Mouse (Mus musculus): Measurements from ENCODE around the gene Spsb2. TPM values are rescaled to one million over a fixed set of nuclear protein-coding genes. Genes with fewer than 3 reads are reported as not detected.
"Not testable (repeated sequence)": the region's sequence is repeated elsewhere in the genome, so short reads cannot be mapped to it uniquely, and the experiment has no call there.

Gene Spsb2
- polyA plus RNA-seq, 1 experiment, result 31.4 TPM

- Histone ChIP-seq H3K4me1 (ENCODE audit: control insufficient read depth, insufficient read depth, low read length) (peaks cover 16% of the 10 kb centered on the region), H3K27ac (ENCODE audit: insufficient read depth, low read depth, low read length) (peak overlapping the region; percentile 84), H3K4me3 (ENCODE audit: insufficient read depth, low read length) (peak overlapping the region; percentile 75)
- no peak for TF ChIP-seq POLR2A (IDR thresholded peaks at IDR 0.05; ENCODE audit: borderline replicate concordance, low read depth, low read length)
- no peak for TF ChIP-seq CTCF (IDR thresholded peaks at IDR 0.05; ENCODE audit: low read depth, low read length)
Measured at GRCm38 (mm10) chr6:124829799-124830700, 21.6 kb downstream of the Spsb2 start.

- peaks cover 27% of the 10 kb centered on the region for H3K4me1 ChIP-seq (ENCODE audit: control insufficient read depth, insufficient read depth, low read length)
- H3K27ac ChIP-seq (ENCODE audit: insufficient read depth, low read depth, low read length); H3K4me3 ChIP-seq (ENCODE audit: insufficient read depth, low read length): not testable (repeated sequence)
Measured at GRCm38 (mm10) chr6:124831199-124831598, 22.7 kb downstream of the Spsb2 start.

DNA sequence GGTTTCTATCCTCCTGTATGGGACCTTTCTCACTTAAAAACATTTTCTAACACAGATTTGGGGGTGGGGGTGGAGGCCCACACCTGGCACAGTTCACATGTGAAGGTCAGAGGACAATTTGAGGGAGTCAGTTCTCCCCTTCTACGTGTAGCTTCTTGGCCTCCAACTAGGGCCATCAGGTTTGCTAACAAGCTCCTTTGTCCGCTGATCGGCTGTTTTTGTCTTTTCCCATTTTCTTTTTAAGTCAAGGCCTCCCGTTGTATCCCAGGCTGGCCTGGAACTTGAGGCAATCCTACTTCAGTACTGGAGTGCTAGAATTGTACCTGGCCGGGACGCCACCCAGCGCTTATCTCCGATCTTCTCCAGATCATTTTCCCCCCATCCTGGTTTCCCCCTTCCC is 23.2 kb downstream of the Spsb2 start:
- no peak for TF ChIP-seq CTCF (IDR thresholded peaks at IDR 0.05; ENCODE audit: low read depth, low read length)
- no peak for TF ChIP-seq POLR2A (IDR thresholded peaks at IDR 0.05; ENCODE audit: borderline replicate concordance, low read depth, low read length)
- no peak overlapping the region for H3K27ac ChIP-seq (ENCODE audit: insufficient read depth, low read depth, low read length)
- no peak overlapping the region for H3K4me3 ChIP-seq (ENCODE audit: insufficient read depth, low read length)
- peaks cover 32% of the 10 kb centered on the region for H3K4me1 ChIP-seq (ENCODE audit: control insufficient read depth, insufficient read depth, low read length)

DNA sequence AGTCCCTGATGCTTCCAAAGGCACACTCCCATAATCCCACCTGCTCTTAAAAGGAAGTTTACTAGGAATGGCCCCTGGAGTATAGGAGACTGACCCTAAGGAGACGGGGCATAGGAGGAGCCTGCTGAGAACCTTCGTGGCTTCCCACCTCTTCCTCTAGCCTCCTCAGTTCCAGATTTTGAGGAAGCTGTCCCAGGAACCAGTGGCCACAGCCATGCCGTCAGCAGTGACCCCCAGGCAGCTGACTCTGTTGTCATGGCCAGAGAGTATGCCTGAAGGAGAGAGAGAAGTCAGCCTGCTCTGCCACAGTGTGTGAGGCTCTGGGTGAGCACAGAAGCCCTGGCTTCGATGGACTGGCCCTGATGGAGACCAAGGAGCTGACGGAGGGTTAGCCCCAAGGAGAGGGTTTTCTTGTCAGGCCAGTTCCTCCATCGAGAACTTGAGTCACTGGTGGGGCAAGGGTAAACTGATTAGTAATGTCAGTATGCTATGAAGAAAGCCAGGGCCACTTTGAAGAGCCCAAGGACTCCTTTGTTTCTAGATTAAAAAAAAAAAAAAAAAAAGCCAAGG is 26.1 kb downstream of the Spsb2 start:
- Histone ChIP-seq H3K4me1 (ENCODE audit: control insufficient read depth, insufficient read depth, low read length) (peaks cover 31% of the 10 kb centered on the region), H3K27ac (ENCODE audit: insufficient read depth, low read depth, low read length) (peak overlapping the region; percentile 91)

DNA sequence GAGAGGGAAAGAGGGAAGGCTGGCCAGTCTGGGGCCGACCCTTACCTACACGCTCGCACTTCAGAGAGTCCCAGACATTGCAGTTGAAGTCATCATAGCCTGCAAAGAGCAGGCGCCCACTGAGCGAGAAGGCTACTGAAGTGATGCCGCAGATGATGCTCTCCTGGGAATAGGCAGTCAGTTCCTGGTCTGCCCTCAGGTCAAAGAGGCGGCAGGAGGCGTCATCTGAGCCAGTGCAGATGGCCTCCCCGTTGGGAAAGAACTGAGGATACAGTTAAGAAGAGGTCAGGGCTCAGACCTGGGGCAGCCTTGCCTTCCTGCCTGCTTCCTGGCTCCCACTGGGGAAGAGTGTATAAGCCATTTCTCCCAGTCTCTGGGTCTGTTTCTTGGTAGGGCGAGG is 27.1 kb downstream of the Spsb2 start:
- Histone ChIP-seq H3K4me1 (ENCODE audit: control insufficient read depth, insufficient read depth, low read length) (peaks cover 37% of the 10 kb centered on the region), H3K27ac (ENCODE audit: insufficient read depth, low read depth, low read length) (peak overlapping the region; percentile 91; the same call in 1 of the 2 replicates), H3K4me3 (ENCODE audit: insufficient read depth, low read length) (no peak overlapping the region)
- TF ChIP-seq CTCF (IDR thresholded peaks at IDR 0.05; ENCODE audit: low read depth, low read length) (no peak), POLR2A (IDR thresholded peaks at IDR 0.05; ENCODE audit: borderline replicate concordance, low read depth, low read length) (no peak)

More for the DNA sequence above, 26.1 kb downstream of the Spsb2 start:
- TF ChIP-seq CTCF (IDR thresholded peaks at IDR 0.05; ENCODE audit: low read depth, low read length) (no peak), POLR2A (IDR thresholded peaks at IDR 0.05; ENCODE audit: borderline replicate concordance, low read depth, low read length) (0 out of 2 replicates have a peak, but pooled peaks have one; percentile 24)
- H3K4me3 ChIP-seq (ENCODE audit: insufficient read depth, low read length), result 0 out of 2 replicates have a peak overlapping the region, but pooled peaks have one; percentile 23

DNA sequence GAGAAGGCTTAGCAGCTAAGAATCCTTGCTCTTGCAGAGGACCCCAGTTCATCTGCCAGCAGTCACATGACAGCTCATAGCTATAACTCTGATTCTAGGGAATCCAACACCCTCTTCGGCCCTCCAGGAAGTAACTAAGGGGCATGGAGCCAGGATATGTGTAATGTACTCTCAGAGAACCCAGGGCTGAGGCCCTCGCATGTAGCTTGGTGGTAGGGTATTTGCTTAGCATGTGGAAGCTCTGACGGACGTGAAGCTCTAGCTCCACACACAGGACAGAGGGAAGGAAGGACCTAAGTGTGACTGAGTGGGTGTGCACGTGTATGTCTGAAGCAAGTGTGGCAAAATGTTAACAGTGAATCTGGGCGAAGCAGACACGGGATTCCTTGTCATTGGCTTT is 27.9 kb downstream of the Spsb2 start:
- Histone ChIP-seq H3K4me3 (ENCODE audit: insufficient read depth, low read length) (no peak overlapping the region), H3K4me1 (ENCODE audit: control insufficient read depth, insufficient read depth, low read length) (peaks cover 37% of the 10 kb centered on the region), H3K27ac (ENCODE audit: insufficient read depth, low read depth, low read length) (no peak overlapping the region)
- TF ChIP-seq CTCF (IDR thresholded peaks at IDR 0.05; ENCODE audit: low read depth, low read length) (no peak), POLR2A (IDR thresholded peaks at IDR 0.05; ENCODE audit: borderline replicate concordance, low read depth, low read length) (no peak)

DNA sequence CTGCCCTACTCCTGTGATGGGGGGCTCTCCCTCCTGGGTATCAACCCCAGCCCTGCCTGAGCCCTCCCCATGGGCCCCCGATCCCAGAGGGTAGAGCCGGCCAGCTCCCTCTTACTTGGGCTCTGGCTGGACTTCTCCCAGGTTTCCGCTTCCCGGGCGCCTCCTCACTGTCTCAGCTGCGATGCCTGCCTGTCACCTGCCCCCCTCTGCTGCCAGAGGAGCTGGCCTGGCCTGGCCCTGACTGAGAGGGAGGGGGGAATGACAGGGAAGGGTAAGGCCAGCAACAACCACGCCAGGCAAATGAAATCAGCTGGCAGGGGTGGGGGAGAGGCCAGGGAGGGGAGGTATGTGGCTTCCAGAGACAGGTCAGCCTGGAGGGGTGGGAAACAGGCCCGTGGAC is 31.3 kb downstream of the Spsb2 start:
- Histone ChIP-seq H3K4me3 (ENCODE audit: insufficient read depth, low read length) (no peak overlapping the region), H3K27ac (ENCODE audit: insufficient read depth, low read depth, low read length) (no peak overlapping the region), H3K4me1 (ENCODE audit: control insufficient read depth, insufficient read depth, low read length) (peaks cover 27% of the 10 kb centered on the region)
- TF ChIP-seq CTCF (IDR thresholded peaks at IDR 0.05; ENCODE audit: low read depth, low read length), result no peak
- no peak for TF ChIP-seq POLR2A (IDR thresholded peaks at IDR 0.05; ENCODE audit: borderline replicate concordance, low read depth, low read length)

GRCm38 (mm10) chr6:124840241-124841167 is 32.0 kb downstream of the Spsb2 start, which contains the start of gene Gnb3:
Gene Gnb3, minus strand, starts transcription at chr6:124840275.
- TF ChIP-seq POLR2A (IDR thresholded peaks at IDR 0.05; ENCODE audit: borderline replicate concordance, low read depth, low read length), result no peak
- TF ChIP-seq CTCF (IDR thresholded peaks at IDR 0.05; ENCODE audit: low read depth, low read length), result no peak
- H3K27ac ChIP-seq (ENCODE audit: insufficient read depth, low read depth, low read length), result no peak within 1 kb of the TSS
- H3K4me1 ChIP-seq (ENCODE audit: control insufficient read depth, insufficient read depth, low read length), result peaks cover 20% of the 10 kb centered on the region
- no peak within 1 kb of the TSS for H3K4me3 ChIP-seq (ENCODE audit: insufficient read depth, low read length)

DNA sequence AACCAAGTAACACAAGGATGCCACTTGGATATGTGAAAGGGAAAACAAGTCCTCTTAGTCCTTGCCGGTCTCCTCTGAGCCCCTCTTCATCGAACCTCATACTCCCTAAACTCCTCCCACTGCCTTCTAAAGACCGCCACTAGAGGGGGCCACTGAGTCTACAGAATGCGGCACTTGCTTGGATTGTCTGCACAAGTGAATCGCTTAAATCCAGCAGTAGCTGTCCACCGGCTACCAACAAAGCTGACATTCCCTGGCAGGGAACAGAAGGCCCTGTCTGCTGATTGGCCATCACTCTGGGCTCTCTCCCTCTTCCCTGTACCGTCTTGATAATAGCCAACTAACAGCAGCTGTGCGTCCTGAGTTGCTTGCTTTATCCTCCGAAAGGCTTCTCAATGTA is 38.8 kb downstream of the Spsb2 start:
- H3K27ac ChIP-seq (ENCODE audit: insufficient read depth, low read depth, low read length), result no peak overlapping the region
- H3K4me3 ChIP-seq (ENCODE audit: insufficient read depth, low read length), result no peak overlapping the region
- H3K4me1 ChIP-seq (ENCODE audit: control insufficient read depth, insufficient read depth, low read length), result peaks cover 17% of the 10 kb centered on the region
- TF ChIP-seq POLR2A (IDR thresholded peaks at IDR 0.05; ENCODE audit: borderline replicate concordance, low read depth, low read length) (no peak), CTCF (IDR thresholded peaks at IDR 0.05; ENCODE audit: low read depth, low read length) (peak; percentile 88)

All from bone marrow macrophage, adult 2 months (primary cell).